Mouse (Mus musculus) hindbrain, embryonic 11.5 days (tissue): ENCODE results near the gene Dip2c. TPM values are rescaled to one million over a fixed set of nuclear protein-coding genes. Genes with fewer than 3 reads are reported as not detected.

Experiments used
- ATAC-seq: fragments of 200-750 bp; cut with Nextera tagmentation; 2 replicates; pipeline ENCODE4 v1.8.0; 2017; ENCODE audit warnings: mild to moderate bottlenecking, moderate TSS enrichment, moderate library complexity; ENCODE audit not compliant: low FRiP score
- DNase-seq: peaks from one replicate; pipeline ENCODE4 v3.0.0-alpha.2; 2015; ENCODE audit warnings: low spot score
- H3K27ac ChIP-seq: fragments of 300-500 bp; sonication (generic); 2 replicates; pipeline ENCODE4 v1.5.1; 2014; ENCODE audit warnings: mild to moderate bottlenecking, low read depth, low read length
- H3K27me3 ChIP-seq: fragments of 300-500 bp; sonication (generic); 2 replicates; pipeline ENCODE4 v1.6.1; 2014; ENCODE audit warnings: mild to moderate bottlenecking, low read length, moderate library complexity, mixed read lengths; ENCODE audit not compliant: control insufficient read depth, insufficient read depth
- H3K36me3 ChIP-seq: fragments of 300-500 bp; sonication (generic); 2 replicates; pipeline ENCODE4 v1.6.1; 2014; ENCODE audit warnings: mild to moderate bottlenecking, low read length, moderate library complexity, mixed read lengths; ENCODE audit not compliant: control insufficient read depth, insufficient read depth
- H3K4me1 ChIP-seq: fragments of 300-500 bp; sonication (generic); replicated peaks from 2 replicates; pipeline ENCODE4 v1.6.1; 2014; ENCODE audit warnings: low read length, mixed read lengths; ENCODE audit not compliant: control insufficient read depth, insufficient read depth
- H3K4me2 ChIP-seq: fragments of 300-500 bp; sonication (generic); replicated peaks from 2 replicates; pipeline ENCODE4 v1.6.1; 2014; ENCODE audit warnings: mild to moderate bottlenecking, low read depth, low read length
- H3K4me3 ChIP-seq: fragments of 300-500 bp; sonication (generic); 2 replicates; pipeline ENCODE4 v1.5.1; 2014; ENCODE audit warnings: low read depth, low read length
- H3K9ac ChIP-seq: fragments of 300-500 bp; sonication (generic); 2 replicates; pipeline ENCODE4 v1.6.1; 2014; ENCODE audit warnings: low read depth, low read length
- H3K9me3 ChIP-seq: fragments of 300-500 bp; sonication (generic); 2 replicates; pipeline ENCODE4 v1.6.1; 2016; ENCODE audit warnings: low read length; ENCODE audit not compliant: control insufficient read depth
- WGBS: fragments of 180-500 bp; shearing (Covaris S2); extraction: QIAGEN DNeasy Blood & Tissue Kit; methylation state at CpG from one replicate; pipeline ENCODE4 v1.1.7; 2014; 5-methylcytosine and 5-hydroxymethylcytosine counted together
- polyA plus RNA-seq: library from polyadenylated mRNA; unstranded; fragments of >200 nt; fragmentation: Nextera tagmentation; extraction: Ambion mirVana; gene quantifications from 2 replicates; pipeline ENCODE4 v1.2.1, GENCODE M21; 2014

The Dip2c gene
- polyA plus RNA-seq, 1 experiment from 2014 or later, result 9.4 TPM

GRCm38 (mm10) chr13:9312916-9313315, 36.6 kb downstream of the Dip2c start:
- Histone ChIP-seq H3K36me3 (no peaks in the 10 kb centered on the region), H3K9ac (no peak overlapping the region), H3K27me3 (no peaks in the 10 kb centered on the region), H3K4me2 (no peak overlapping the region), H3K4me1 (no peaks in the 10 kb centered on the region), H3K27ac (no peak overlapping the region), H3K9me3 (no peaks in the 10 kb centered on the region), H3K4me3 (no peak overlapping the region)
- ATAC-seq, result no peak
- no peak for DNase-seq

GRCm38 (mm10) chr13:9314099-9314712, 37.9 kb downstream of the Dip2c start:
- Histone ChIP-seq H3K36me3 (no peaks in the 10 kb centered on the region), H3K9ac (no peak overlapping the region), H3K9me3 (no peaks in the 10 kb centered on the region), H3K4me3 (no peak overlapping the region), H3K4me2 (no peak overlapping the region), H3K4me1 (no peaks in the 10 kb centered on the region), H3K27ac (no peak overlapping the region), H3K27me3 (no peaks in the 10 kb centered on the region)
- peak; percentile 57; the same call in 1 of the 2 replicates for ATAC-seq
- DNase-seq, result no peak
- 69% methylated on average over 2 of the region's 2 CpGs for WGBS

- Histone ChIP-seq H3K4me2 (no peak overlapping the region), H3K4me3 (no peak overlapping the region), H3K9ac (no peak overlapping the region), H3K9me3 (no peaks in the 10 kb centered on the region), H3K27ac (no peak overlapping the region), H3K27me3 (no peaks in the 10 kb centered on the region), H3K36me3 (no peaks in the 10 kb centered on the region), H3K4me1 (no peaks in the 10 kb centered on the region)
- peak; percentile 18 for DNase-seq
- ATAC-seq, result no peak
- 66% methylated on average over 4 of the region's 4 CpGs for WGBS
These were observed 38.4 kb downstream of the Dip2c start for GRCm38 (mm10) chr13:9314713-9315112.

- Histone ChIP-seq H3K9me3 (no peaks in the 10 kb centered on the region), H3K36me3 (no peaks in the 10 kb centered on the region), H3K27ac (no peak overlapping the region), H3K4me1 (no peaks in the 10 kb centered on the region), H3K9ac (no peak overlapping the region), H3K4me3 (no peak overlapping the region), H3K4me2 (no peak overlapping the region), H3K27me3 (no peaks in the 10 kb centered on the region)
- WGBS, result 84% methylated on average over 2 of the region's 2 CpGs
- DNase-seq (no peak), ATAC-seq (no peak)
These were observed 43.4 kb downstream of the Dip2c start for GRCm38 (mm10) chr13:9319745-9320144.

GRCm38 (mm10) chr13:9325262-9325661, 48.9 kb downstream of the Dip2c start:
- Histone ChIP-seq H3K4me2 (no peak overlapping the region), H3K36me3 (no peaks in the 10 kb centered on the region), H3K27me3 (no peaks in the 10 kb centered on the region), H3K4me1 (no peaks in the 10 kb centered on the region), H3K27ac (no peak overlapping the region), H3K4me3 (no peak overlapping the region), H3K9me3 (no peaks in the 10 kb centered on the region), H3K9ac (no peak overlapping the region)
- ATAC-seq (no peak), DNase-seq (no peak)
- 82% methylated on average over 1 of the region's 1 CpGs for WGBS

- no peak overlapping the region for H3K4me3 ChIP-seq
- 52% methylated on average over 1 of the region's 1 CpGs for WGBS
- ATAC-seq, result peak; percentile 72; the same call in 1 of the 2 replicates
- no peaks in the 10 kb centered on the region for H3K9me3 ChIP-seq
- no peak overlapping the region for H3K9ac ChIP-seq
- peak; percentile 42 for DNase-seq
- no peaks in the 10 kb centered on the region for H3K4me1 ChIP-seq
- no peak overlapping the region for H3K4me2 ChIP-seq
- H3K36me3 ChIP-seq, result no peaks in the 10 kb centered on the region
- peak overlapping the region; percentile 27; the same call in 1 of the 2 replicates for H3K27ac ChIP-seq
- no peaks in the 10 kb centered on the region for H3K27me3 ChIP-seq
These were observed 53.1 kb downstream of the Dip2c start for GRCm38 (mm10) chr13:9329307-9329915.

GRCm38 (mm10) chr13:9333187-9333586, 56.9 kb downstream of the Dip2c start:
- no peak overlapping the region for H3K4me2 ChIP-seq
- H3K27ac ChIP-seq, result no peak overlapping the region
- H3K36me3 ChIP-seq, result no peaks in the 10 kb centered on the region
- no peaks in the 10 kb centered on the region for H3K27me3 ChIP-seq
- no peak overlapping the region for H3K9ac ChIP-seq
- H3K9me3 ChIP-seq, result no peaks in the 10 kb centered on the region
- DNase-seq (no peak), ATAC-seq (no peak)
- no peak overlapping the region for H3K4me3 ChIP-seq
- H3K4me1 ChIP-seq, result no peaks in the 10 kb centered on the region

- H3K27ac ChIP-seq, result no peak overlapping the region
These were observed 64.0 kb downstream of the Dip2c start for GRCm38 (mm10) chr13:9340293-9340692.

GRCm38 (mm10) chr13:9342696-9343095, 66.4 kb downstream of the Dip2c start:
- WGBS, result 85% methylated on average over 1 of the region's 1 CpGs
- H3K4me2 ChIP-seq, result no peak overlapping the region
- no peak for ATAC-seq
- H3K4me1 ChIP-seq, result no peaks in the 10 kb centered on the region
- H3K27ac ChIP-seq, result no peak overlapping the region
- no peak overlapping the region for H3K4me3 ChIP-seq
- H3K36me3 ChIP-seq, result no peaks in the 10 kb centered on the region
- H3K9ac ChIP-seq, result no peak overlapping the region
- DNase-seq, result no peak
- H3K9me3 ChIP-seq, result no peaks in the 10 kb centered on the region
- no peaks in the 10 kb centered on the region for H3K27me3 ChIP-seq

More at GRCm38 (mm10) chr13:9340293-9340692, 64.0 kb downstream of the Dip2c start:
- Histone ChIP-seq H3K27me3 (no peaks in the 10 kb centered on the region), H3K4me1 (no peaks in the 10 kb centered on the region), H3K9ac (no peak overlapping the region), H3K36me3 (no peaks in the 10 kb centered on the region), H3K9me3 (no peaks in the 10 kb centered on the region), H3K4me2 (no peak overlapping the region), H3K4me3 (no peak overlapping the region)
- WGBS, result 95% methylated on average over 4 of the region's 4 CpGs
- no peak for ATAC-seq
- DNase-seq, result no peak
